Mouse (Mus musculus) CD4-positive, CD25-positive, alpha-beta regulatory T cell, adult 2 months (primary cell): ENCODE measurements around the gene Bdp1.
"Not testable (repeated sequence)": the region's sequence is repeated elsewhere in the genome, so short reads cannot be mapped to it uniquely, and the experiment has no call there.

Experiments used
- DNase-seq: peaks from one replicate; pipeline ENCODE4 v3.0.0-alpha.2; 2012; ENCODE audit warnings: low read depth, low spot score

Gene Bdp1

GRCm38 (mm10) chr13:100103748-100104254, at the start of gene Bdp1:
Gene Bdp1 (minus strand): TSS chr13:100104070.
- DNase-seq = peak; percentile 96

- DNase-seq = no peak
Measured at GRCm38 (mm10) chr13:100152659-100153058, 48.8 kb upstream of the Bdp1 start.

- DNase-seq = no peak
Measured at GRCm38 (mm10) chr13:100141646-100142314, 37.9 kb upstream of the Bdp1 start.

GRCm38 (mm10) chr13:100125258-100125643, 21.4 kb upstream of the Bdp1 start:
- DNase-seq = no peak

GRCm38 (mm10) chr13:100124423-100125257, 20.8 kb upstream of the Bdp1 start, which contains the start of gene Smn1:
Gene Smn1 (plus strand): TSS chr13:100124852.
- peak; percentile 94 for DNase-seq

GRCm38 (mm10) chr13:100123970-100124369, 20.1 kb upstream of the Bdp1 start:
- no peak for DNase-seq

GRCm38 (mm10) chr13:100112218-100112972, 8.5 kb upstream of the Bdp1 start:
- peak; percentile 22 for DNase-seq

- peak; percentile 82 for DNase-seq
Measured at GRCm38 (mm10) chr13:100107652-100108472, 4.0 kb upstream of the Bdp1 start, which contains the start of gene Serf1. Gene Serf1 (plus strand): TSS chr13:100108012.

GRCm38 (mm10) chr13:100103052-100103658, 715 bp downstream of the Bdp1 start:
- DNase-seq = peak; percentile 7

GRCm38 (mm10) chr13:100098808-100099207, 5.1 kb downstream of the Bdp1 start:
- no peak for DNase-seq

GRCm38 (mm10) chr13:100071473-100071872, 32.4 kb downstream of the Bdp1 start:
- peak; percentile 35 for DNase-seq

GRCm38 (mm10) chr13:100067821-100068220, 36.0 kb downstream of the Bdp1 start:
- no peak for DNase-seq

GRCm38 (mm10) chr13:100063936-100064335, 39.9 kb downstream of the Bdp1 start:
- no peak for DNase-seq

GRCm38 (mm10) chr13:100057738-100058137, 46.1 kb downstream of the Bdp1 start:
- DNase-seq = not testable (repeated sequence)

GRCm38 (mm10) chr13:100026013-100026412, 77.9 kb downstream of the Bdp1 start:
- DNase-seq = no peak

GRCm38 (mm10) chr13:100016891-100017290, 87.0 kb downstream of the Bdp1 start:
- no peak for DNase-seq

GRCm38 (mm10) chr13:100015937-100016336, 87.9 kb downstream of the Bdp1 start:
- no peak for DNase-seq

- peak; percentile 86 for DNase-seq
Measured at GRCm38 (mm10) chr13:100014906-100015895, 88.7 kb downstream of the Bdp1 start, which contains the start of gene Mccc2. Gene Mccc2 (minus strand): TSS chr13:100015639.

- DNase-seq = no peak
Measured at GRCm38 (mm10) chr13:100005911-100006496, 97.9 kb downstream of the Bdp1 start.
